Mouse (Mus musculus): Measurements from ENCODE around the gene H2-K1.

Gene H2-K1

DNA sequence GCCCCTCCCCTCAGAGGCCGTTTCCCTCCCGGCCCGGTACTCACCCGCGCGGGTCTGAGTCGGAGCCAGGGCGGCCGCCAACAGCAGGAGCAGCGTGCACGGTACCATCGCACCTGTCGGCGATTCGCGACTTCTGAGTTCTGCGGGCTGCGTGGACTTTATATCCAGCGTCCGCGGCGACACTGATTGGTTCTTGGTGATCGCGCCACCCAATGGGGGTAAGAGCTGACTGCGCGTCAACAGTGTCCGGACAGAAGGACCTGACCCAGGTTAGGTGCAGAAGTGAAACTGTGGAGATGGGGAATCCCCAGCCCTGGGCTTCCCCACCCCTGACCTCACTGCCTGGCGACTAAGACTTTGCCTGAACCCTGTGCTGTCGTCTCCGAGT lies at the start of gene H2-K1:
TSS of gene H2-K1 (minus strand) at position 198 of the 388 bp plus-strand sequence.
- peak; percentile 98 for DNase-seq

DNA sequence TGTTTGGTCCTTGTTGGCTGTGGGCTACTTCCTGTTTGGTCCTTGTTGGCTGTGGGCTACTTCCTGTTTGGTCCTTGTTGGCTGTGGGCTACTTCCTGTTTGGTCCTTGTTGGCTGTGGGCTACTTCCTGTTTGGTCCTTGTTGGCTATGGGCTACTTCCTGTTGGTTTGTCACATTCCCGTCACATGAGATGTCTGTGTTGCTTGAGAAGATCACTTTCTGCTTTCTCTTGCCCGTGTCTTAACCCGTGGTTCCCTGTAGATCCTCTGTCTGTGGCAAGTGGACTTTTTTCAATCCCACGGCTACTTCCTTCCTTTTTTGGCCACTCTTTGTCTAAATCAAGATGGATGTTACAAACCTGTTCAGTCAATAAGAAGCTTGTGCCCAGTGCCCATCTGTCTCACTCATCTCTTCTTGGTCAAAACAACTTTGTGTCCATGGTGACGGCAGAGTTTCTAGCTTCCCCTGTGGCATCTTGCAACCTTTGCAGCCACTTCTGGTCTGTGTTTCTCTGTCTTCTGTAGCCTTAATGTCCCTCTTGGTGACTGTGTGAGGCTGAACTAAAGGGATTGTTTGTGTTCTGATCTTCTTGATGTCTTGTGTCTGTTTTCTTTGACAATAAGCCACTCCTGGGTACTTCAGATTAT lies 47.4 kb upstream of the H2-K1 start:
- no peak for DNase-seq

DNA sequence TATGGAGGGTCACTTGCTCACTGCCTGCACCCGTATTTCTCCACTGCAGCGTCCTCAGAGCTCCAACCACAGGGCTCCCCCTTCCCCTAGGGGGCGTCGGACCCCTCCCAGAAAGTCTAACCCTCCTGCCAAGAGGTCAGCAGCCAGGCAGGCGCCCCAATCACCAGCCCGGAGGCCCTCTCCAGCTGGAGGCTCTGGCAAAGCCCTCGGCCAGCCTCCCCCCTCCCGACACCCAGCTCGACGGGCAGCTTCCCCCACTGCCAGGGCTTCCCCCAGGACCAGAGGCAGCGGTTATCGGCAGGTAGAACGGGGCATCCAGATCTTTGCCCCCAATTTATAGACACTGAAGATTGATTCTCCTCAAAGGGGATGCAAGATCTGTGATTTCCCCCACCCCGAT lies 45.8 kb upstream of the H2-K1 start:
- no peak for DNase-seq

DNA sequence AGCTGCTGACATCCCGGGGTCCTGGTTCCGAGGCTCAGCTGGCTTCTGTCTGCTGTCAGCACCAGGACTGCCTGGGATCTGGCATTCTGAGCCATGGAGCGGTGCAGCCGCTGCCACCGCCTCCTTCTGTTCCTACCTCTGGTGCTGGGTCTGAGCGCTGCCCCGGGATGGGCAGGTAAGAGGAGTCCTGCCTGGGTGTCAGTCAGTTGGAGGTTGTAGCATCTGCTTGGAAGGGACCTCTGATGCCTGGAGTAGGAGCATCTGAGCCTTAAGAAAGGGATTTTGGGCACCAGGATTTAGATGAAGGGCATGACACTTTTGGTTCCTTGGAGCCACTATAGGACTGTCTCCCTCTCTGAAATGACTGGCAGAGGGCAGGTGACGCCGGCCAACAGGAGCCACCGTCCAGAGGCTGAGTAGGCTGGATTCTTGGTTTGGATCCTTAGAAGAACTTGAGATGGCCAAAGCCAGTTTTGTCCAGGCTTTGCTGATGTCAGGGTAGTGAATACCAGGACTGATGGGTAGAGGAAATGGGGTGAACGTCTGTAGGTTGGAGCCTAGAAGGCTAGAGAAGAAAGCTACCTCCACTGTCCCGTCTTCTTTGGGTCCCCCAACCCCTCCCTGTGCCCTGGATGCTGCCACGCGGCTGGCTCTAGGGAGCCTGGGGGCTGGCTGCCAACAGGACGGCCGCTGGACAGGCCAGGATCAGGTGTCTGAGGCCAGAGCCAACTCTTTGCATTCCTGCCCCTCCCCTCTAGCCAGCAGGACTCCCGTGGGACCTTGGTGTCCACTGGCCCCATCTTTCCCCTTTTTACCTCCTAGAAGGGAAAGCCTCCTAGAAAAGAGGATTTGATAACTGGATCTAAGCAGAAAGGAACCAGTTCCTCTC lies 39.7 kb upstream of the H2-K1 start:
- DNase-seq, result no peak

DNA sequence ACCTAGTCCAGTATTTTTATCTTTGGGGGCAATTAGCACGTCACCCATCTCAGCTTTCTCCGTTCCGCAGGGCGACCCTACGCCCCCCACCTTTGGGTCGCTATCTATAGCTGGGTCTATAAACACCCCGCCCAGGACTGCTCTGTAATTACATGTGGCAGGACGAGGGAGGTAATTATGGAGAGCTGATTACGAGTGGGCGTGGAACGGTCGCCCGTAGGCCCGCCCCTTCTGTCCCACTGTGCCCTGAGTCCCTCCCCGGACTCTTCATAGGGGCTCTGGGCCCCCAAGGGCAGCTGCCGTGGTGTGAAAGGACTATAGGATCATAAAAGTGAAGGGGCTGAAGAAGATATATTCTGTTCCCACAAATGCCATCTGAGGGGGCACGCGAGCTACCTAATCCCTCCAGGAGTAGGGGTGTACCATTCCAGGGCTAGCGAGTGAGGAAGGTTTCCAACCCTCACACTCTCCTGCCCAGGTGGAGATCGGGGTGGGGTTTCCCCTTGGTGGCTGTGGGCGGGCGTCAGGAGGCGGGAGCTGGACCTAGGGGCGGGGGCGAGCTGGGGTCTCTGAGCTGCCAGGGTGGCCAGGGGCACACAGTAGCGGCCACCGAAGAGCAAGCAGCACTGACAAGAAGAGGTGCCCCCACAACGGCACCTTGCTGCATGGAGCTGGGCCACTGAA lies 38.9 kb upstream of the H2-K1 start, which contains the start of gene Col11a2:
TSS of gene Col11a2 (plus strand) at position 560 of the 684 bp plus-strand sequence.
- DNase-seq, result no peak

DNA sequence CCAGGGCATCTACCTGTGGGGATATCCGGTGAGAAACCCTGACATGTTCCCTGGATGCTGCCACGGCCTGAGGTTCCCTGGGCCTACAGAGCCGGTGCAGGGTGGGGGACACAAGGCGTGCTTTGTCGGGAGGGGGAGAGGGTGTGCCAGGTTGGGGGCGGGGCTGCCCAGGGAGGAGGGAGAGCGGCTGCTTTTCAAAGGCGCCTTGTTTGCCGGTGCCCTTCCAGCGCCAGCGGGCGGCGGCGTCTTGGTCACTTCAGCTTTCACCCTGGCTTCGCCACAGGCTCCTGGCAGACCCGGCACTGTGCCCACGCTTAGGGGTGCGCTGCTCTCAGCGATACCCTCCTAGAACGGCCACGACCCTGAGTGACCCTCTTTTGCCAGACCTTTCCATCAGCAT lies 38.3 kb upstream of the H2-K1 start:
- DNase-seq, result no peak

DNA sequence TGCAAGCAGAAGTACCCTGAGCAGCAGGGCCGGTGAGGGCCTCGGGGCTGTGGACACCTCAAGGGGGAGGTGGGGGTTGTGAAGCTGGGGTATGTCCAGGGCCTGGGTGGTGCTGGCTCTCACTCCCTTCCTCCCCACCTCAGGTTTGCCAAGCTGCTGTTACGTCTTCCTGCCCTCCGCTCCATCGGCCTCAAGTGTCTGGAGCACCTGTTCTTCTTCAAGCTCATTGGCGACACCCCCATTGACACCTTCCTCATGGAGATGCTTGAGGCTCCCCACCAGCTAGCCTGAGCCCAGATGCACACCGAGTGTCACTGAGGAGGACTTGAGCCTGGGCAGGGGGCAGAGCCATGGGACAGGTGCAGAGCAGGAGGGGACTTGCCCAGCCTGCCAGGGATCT lies 37.1 kb upstream of the H2-K1 start:
- DNase-seq, result no peak

DNA sequence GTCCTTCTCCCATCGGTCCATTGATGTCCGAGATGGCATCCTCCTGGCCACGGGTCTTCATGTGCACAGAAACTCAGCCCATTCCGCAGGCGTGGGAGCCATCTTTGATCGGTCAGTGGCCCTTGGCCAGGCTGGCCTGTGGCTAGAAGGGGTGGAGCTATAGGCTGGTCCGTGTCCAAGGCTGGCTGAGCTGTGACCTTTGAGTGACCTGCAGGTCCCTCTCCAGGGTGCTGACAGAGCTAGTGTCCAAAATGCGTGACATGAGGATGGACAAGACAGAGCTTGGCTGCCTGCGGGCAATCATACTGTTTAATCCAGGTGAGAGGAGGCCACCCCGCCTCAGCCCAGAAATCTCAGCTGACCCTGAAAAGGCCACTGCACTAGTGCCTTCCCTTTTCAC lies 36.5 kb upstream of the H2-K1 start:
- no peak for DNase-seq

DNA sequence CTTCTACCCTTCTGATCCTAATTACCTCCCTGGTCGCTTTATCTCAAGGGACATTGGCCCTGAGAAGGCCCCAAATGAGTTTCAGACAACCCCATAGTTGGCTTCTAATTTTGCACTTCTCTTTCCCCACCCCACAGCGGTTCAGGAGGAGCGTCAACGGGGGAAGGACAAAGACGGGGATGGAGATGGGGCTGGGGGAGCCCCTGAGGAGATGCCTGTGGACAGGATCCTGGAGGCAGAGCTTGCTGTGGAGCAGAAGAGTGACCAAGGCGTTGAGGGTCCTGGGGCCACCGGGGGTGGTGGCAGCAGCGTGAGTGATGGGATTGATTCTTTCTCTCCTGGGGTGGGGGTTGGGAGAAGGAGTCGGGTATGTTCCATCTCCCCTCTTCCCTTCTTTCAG lies 35.4 kb upstream of the H2-K1 start:
- DNase-seq, result no peak

DNA sequence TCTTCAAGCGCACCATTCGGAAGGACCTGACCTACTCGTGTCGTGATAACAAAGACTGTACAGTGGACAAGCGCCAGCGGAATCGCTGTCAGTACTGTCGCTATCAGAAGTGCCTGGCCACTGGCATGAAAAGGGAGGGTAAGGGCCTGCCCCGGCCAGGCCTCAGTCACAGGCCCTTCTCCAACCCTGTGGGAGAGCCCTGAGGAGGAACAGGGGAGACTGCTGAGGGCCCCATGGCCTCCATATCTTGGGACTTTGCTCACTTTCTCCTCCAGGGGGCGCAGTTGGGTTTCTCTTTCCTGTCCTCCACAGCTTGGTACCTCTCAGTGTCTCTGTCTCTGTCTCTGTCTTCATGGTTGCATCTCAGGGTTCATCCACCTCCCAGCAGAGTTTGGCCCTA lies 33.9 kb upstream of the H2-K1 start:
- DNase-seq, result peak; percentile 71

DNA sequence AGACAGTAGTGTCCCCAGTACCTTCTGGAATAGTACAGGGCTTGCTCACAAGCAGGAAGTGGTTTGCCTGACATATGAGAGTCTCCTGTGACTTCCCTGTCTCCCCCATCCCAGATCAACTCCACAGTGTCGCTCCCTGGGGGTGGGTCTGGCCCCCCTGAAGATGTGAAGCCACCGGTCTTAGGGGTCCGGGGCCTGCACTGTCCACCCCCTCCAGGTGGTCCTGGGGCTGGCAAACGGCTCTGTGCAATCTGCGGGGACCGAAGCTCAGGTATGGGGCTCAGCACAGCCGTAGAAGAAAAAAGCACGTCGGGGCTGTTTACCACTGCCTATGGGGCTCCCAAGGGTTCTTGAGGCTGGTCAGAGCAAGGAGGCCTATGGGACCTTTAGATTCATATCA lies 33.3 kb upstream of the H2-K1 start:
- no peak for DNase-seq

DNA sequence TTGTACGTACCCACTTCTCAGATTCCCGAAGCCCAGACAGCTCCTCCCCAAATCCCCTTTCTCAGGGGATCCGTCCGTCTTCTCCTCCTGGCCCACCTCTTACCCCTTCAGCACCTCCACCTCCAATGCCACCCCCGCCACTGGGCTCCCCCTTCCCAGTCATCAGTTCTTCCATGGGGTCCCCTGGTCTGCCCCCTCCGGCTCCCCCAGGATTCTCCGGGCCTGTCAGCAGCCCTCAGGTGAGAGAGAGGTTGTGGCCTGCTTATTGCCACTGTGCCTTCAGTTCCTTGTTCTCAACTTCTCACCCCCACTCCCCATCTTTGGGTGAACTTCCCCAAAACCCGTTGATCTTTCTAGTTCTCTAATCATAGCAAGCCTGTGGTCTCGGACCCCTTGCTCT lies 32.7 kb upstream of the H2-K1 start:
- DNase-seq, result no peak

DNA sequence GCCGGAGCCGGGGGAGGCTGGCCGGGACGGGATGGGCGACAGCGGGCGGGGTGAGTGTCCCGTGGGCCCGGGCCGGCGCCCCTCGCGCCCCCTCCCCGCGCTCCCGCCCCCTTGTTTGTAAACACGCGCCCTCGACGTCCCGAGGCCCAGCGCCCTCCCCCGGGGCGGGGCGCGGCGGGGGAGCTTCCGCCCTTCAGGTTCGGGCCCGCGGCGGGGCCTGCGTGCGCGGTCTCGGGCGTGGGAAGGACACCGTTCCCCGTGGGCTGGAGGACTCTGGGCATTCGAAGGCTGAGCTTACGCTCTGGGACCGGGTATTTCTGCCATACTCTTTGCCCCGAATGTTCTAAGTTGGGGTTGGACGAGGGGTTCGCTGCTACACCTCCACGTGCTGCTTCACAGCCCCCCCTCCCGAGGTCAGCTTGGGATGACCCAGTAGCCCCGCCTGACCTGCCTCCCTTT lies 32.1 kb upstream of the H2-K1 start:
- peak; percentile 67 for DNase-seq

DNA sequence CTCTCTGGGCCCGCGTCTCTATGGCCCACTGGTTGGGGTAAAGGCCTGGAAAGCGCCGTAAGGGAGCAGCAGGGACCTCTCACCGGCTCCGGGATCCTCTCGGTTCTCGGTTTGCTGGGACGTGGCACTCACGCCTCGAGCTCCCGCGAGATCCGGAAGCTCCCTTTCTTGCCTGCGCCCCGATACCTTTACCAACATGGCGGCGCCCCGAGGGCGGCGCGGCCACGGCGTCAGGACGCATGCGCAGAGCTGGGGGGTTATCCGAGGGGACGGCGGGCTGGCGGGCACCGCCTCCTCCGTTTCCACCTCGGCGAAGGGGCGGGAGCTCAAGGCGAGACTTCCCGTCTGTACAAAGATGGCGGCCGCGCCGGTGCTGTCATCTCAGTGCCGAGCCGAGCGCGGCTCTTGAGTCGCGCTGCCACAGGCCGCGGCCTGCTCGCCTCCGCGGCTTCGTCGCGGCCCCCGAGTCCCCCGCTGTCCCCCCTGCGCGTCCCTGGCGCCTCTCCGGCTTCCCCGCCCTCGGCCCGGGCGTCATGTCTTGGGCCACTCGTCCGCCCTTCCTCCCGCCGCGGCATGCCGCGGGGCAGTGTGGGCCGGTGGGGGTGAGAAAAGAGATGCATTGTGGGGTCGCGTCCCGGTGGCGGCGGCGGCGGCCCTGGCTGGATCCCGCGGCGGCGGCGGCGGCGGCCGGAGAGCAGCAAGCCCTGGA lies 31.5 kb upstream of the H2-K1 start, which contains the start of the genes Slc39a7 and Rxrb:
TSS of gene Slc39a7 (minus strand) at position 218 of the 709 bp plus-strand sequence.
TSS of gene Rxrb (plus strand) at position 348 of the 709 bp plus-strand sequence.
- peak; percentile 97 for DNase-seq

DNA sequence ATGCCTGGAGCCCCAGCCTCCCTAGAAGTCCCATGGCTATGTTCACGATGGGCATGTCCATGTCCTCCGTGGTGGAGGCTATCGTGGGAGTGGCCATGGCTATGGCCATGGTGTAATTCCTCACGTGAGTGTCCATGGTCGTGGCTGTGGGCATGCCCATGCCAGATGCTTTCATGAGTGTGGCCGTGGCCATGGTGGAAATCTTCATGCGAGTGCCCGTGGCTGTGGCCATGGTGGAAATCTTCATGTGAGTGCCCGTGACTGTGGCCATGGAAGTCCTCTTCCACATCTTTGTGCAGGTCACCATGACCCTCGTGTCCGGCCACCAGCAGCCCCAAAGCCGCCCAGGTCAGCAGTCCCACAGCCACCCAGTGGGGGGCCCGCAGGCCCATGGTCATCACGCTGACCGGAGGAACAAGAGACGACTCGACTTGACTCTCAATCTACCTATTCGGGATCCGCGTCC lies 30.7 kb upstream of the H2-K1 start:
- DNase-seq, result no peak

DNA sequence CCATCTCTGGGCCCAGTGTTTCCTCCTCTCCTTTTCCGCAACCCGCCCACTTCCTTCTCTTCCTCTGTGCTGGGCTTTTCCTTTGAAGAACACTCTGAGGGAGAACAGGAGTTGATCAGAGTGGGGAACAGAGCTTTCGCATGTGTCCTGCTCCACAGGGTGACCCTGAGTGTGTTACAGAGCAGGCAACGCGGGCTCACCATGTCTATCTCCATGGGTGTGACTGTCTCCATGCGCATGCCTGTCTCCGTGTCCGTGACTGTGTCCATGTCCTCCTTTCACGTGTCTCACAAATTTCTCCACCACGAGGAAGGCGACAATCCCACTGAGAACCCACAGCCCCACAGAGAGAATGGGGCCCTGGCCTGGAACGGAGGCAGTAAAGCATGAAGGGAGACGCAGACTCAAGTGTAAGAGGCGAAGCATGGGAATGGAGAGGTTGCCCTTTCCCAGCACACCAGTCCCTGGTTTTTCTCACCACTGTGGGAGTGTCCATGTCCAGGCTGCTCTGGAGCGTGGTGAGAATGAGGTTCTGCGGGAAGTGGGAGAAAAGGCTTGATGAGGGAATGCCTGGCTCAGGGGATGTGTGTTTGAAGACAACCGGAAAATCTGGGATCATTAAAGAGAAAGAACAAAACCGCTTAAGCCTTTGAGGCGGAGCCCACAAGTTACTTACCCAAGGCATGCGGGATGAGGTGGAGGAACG lies 29.9 kb upstream of the H2-K1 start:
- no peak for DNase-seq

DNA sequence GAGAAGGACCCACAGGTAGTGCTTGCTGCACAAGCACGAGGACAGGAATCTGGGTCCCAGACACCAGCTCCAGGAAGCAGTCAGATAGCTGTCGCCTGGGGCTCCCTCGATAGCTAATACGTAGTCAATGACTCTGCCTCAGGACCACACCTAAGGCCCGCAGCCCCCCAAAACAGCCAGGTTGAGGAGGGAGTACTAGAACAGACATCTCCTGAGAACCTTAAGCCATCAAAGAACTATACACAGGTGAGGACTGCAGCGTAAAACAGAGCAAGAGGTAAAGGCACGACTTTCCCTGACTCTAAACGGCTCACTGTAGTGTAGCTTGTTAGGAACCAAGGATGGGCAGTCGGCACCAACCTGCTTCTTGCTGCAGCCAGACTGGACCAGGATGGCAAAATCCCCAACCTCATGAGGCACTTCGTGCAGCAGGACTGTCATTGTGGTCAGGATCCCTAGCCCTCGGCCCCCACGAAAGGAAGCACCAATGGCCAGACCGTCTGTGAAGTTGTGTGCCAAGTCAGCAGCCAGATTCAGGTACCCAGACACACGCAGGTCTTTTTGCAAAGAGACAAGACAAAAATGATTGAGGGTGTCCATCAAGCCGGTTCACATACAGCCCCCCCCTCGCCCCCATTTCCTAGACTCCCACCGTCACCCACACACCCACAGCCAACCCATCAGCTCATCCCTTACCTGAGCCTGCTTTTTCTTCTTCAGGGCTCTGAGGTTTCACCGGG lies 29.2 kb upstream of the H2-K1 start:
- no peak for DNase-seq

DNA sequence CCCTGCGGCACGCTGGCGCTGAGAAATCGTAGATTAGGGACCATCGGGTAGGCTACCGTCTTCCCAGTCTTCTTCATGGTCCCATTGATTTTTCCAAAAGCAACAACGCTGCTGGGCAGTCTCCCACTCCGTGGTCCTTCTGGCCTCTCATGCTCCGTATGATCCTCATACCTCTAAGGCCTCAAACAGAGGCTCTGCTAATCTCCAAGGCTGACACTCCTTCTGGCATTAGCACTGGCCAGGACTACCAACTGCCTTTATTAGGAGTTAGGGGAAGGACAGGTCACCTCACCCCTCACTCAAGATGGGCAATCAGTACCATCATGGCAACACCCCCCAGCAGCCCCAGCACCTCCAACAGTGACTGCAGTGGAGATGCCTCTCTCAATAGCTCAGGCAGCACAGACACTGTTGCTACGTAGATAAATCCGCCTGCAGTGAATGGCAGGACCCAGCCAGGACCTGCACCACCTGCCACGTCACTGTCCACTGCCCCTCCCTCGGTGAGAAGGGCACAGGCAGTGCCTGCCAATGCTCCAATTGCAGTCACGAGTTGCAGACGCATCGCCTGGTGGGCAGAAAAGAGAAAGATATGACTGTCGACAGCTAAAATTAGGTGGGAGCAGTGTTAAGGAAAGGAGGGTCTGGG lies 28.5 kb upstream of the H2-K1 start:
- no peak for DNase-seq

DNA sequence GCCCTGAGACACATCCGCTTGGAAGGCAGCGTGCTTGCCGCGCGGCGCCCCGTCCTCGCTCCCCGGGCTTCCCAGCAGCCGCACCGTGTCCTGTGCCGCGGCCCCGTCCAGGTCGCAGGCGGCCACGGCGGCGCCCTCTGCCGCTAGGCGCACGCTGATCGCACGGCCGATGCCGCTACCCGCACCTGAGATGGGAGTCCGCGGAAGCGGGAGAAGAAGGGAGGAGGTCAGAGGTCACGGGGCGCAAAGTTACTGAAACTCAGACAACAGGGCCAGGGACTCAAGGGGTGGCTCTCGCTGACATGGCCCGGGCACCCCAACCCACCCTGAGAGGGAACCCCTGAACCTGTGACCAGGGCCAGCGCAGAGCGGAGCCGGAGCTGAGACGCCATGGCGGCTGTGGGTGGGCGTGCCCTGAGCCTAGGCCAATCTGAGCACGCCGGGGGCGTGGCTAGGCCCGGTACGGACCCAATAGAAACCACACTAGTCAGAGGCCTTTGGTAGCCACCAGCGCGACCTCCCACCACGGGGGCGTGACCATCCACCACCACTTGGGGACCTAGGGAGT lies 27.6 kb upstream of the H2-K1 start, which contains the start of gene H2-Ke6:
TSS of gene H2-Ke6 (minus strand) at position 405 of the 568 bp plus-strand sequence.
- peak; percentile 97 for DNase-seq
